Mouse (Mus musculus) naive thymus-derived CD4-positive, alpha-beta T cell, adult 2 months (primary cell): ENCODE measurements around the gene Ydjc.
"Not testable (repeated sequence)": the region's sequence is repeated elsewhere in the genome, so short reads cannot be mapped to it uniquely, and the experiment has no call there.

Experiments used
- DNase-seq: peaks from one replicate; pipeline ENCODE4 v3.0.0-alpha.2; 2011; ENCODE audit warnings: low read depth

Ydjc gene

GRCm38 (mm10) chr16:17154346-17154745, 9.9 kb downstream of the Ydjc start:
- DNase-seq, result no peak

- not testable (repeated sequence) for DNase-seq
Observed at GRCm38 (mm10) chr16:17165478-17165877, 21.1 kb downstream of the Ydjc start.

- no peak for DNase-seq
Observed at GRCm38 (mm10) chr16:17167179-17167578, 22.8 kb downstream of the Ydjc start.

GRCm38 (mm10) chr16:17168049-17168448, 23.6 kb downstream of the Ydjc start:
- DNase-seq, result no peak

GRCm38 (mm10) chr16:17175765-17176164, 31.3 kb downstream of the Ydjc start:
- no peak for DNase-seq

- no peak for DNase-seq
Observed at GRCm38 (mm10) chr16:17177623-17178170, 33.3 kb downstream of the Ydjc start.

- peak; percentile 20 for DNase-seq
Observed at GRCm38 (mm10) chr16:17179706-17180105, 35.3 kb downstream of the Ydjc start.

GRCm38 (mm10) chr16:17181382-17181781, 37.0 kb downstream of the Ydjc start:
- no peak for DNase-seq

GRCm38 (mm10) chr16:17182136-17182535, 37.7 kb downstream of the Ydjc start:
- no peak for DNase-seq

GRCm38 (mm10) chr16:17183003-17183402, 38.6 kb downstream of the Ydjc start:
- DNase-seq, result no peak

GRCm38 (mm10) chr16:17185475-17185874, 41.1 kb downstream of the Ydjc start:
- DNase-seq, result no peak

GRCm38 (mm10) chr16:17193823-17194222, 49.4 kb downstream of the Ydjc start:
- DNase-seq, result no peak

- peak; percentile 55 for DNase-seq
Observed at GRCm38 (mm10) chr16:17200121-17200952, 55.9 kb downstream of the Ydjc start.

GRCm38 (mm10) chr16:17200953-17201707, 56.7 kb downstream of the Ydjc start:
- DNase-seq, result peak; percentile 84

GRCm38 (mm10) chr16:17201977-17202376, 57.6 kb downstream of the Ydjc start:
- peak; percentile 35 for DNase-seq

GRCm38 (mm10) chr16:17202549-17202948, 58.1 kb downstream of the Ydjc start, which contains the start of gene Ube2l3:
Ube2l3 (minus strand) TSS chr16:17202649.
- DNase-seq, result no peak

- DNase-seq, result peak; percentile 84
Observed at GRCm38 (mm10) chr16:17204990-17205389, 60.6 kb downstream of the Ydjc start.

- peak; percentile 86 for DNase-seq
Observed at GRCm38 (mm10) chr16:17208389-17209361, 64.3 kb downstream of the Ydjc start, which contains the start of gene Rimbp3. Rimbp3 (plus strand) TSS chr16:17208603.

- DNase-seq, result no peak
Observed at GRCm38 (mm10) chr16:17209404-17209960, 65.1 kb downstream of the Ydjc start.
